Mouse (Mus musculus) ES-E14 (cell line): Measurements from ENCODE around the gene Camk2n1.

ENCODE experiments used
- CHD2 ChIP-seq: IDR thresholded peaks from 2 replicates; pipeline ENCODE4 v1.6.1; 2014; ENCODE audit warnings: mild to moderate bottlenecking, low read depth, low read length, inconsistent platforms
- HCFC1 ChIP-seq: IDR thresholded peaks from 2 replicates; pipeline ENCODE4 v1.6.1; 2012; ENCODE audit warnings: low read length, inconsistent platforms, borderline replicate concordance; ENCODE audit not compliant: insufficient read depth
- MAFK ChIP-seq: IDR thresholded peaks from 2 replicates; pipeline ENCODE4 v1.6.1; 2014; ENCODE audit warnings: mild to moderate bottlenecking, low read depth, low read length, inconsistent platforms; ENCODE audit not compliant: insufficient read depth

DNA sequence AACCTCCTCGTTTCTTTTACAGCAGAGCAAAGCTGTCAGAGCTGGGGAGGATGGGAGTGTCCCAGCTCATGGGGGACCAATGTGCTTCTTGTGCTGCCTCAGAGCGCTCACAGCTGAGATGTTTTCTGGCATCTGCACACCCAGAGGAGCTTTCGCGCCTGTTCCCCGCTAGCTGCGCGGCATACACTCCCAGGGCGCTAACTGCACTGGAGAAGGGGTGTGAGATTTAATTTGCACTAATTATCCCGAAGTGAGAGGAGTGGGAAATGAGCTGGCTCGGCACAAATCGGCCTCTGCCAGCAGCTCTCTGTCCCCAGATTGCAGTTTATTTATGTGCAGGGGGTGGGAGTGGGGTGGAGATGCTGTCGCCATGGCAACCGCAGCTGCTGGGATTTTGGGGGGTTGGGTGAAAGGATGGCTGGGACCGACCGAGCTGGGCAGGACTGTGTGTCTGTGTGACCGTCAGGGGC lies 50.6 kb downstream of the Camk2n1 start:
- TF ChIP-seq MAFK (no peak), HCFC1 (no peak), CHD2 (no peak)
